Mouse (Mus musculus): ENCODE results near the gene 1500009L16Rik. TPM values are rescaled to one million over a fixed set of nuclear protein-coding genes. Genes with fewer than 3 reads are reported as not detected.

1500009L16Rik gene
- polyA plus RNA-seq, 1 experiment from 2014 or later = 92.7 TPM

DNA sequence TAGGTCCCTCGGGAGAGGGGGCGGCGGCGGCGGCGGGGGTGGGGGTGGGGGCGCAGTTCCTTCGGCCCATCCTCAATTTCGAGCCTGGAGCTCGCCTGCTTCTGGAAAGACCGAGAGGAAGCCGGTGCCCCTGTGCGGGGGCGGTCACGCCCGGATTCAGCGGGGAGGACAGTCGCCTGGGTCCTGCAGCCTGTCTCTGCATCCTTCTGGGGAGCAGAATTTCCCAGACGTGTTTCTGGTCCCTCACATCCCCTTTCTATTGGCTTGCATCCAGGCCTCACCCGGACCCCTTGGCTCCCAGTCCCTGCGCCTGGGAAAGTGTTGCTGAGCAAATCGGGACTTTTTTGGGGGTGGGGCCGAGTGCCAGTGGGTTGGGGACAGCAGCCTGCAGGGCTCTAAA is 390 bp downstream of the 1500009L16Rik start:
- peak overlapping the region; percentile 71 for H3K9ac ChIP-seq (replicated peaks; ENCODE audit: low read depth, low read length)
- 0% methylated on average over 13 of the region's 23 CpGs for WGBS
- no peaks in the 10 kb centered on the region for H3K4me1 ChIP-seq (ENCODE audit: control insufficient read depth, insufficient read depth, low read length)
- H3K27ac ChIP-seq (ENCODE audit: low read depth, low read length) = no peak overlapping the region
- H3K9me3 ChIP-seq (ENCODE audit: control insufficient read depth, low read length) = no peaks in the 10 kb centered on the region
- no peaks in the 10 kb centered on the region for H3K36me3 ChIP-seq (ENCODE audit: control insufficient read depth, insufficient read depth, low read length)
- H3K4me2 ChIP-seq (ENCODE audit: low read depth, low read length) = peak overlapping the region; percentile 75
- H3K4me3 ChIP-seq (ENCODE audit: low read depth, low read length) = peak overlapping the region; percentile 75
- H3K27me3 ChIP-seq (ENCODE audit: control insufficient read depth, insufficient read depth, low read length) = no peaks in the 10 kb centered on the region
- peak; percentile 74 for ATAC-seq (ENCODE audit: low read depth)

DNA sequence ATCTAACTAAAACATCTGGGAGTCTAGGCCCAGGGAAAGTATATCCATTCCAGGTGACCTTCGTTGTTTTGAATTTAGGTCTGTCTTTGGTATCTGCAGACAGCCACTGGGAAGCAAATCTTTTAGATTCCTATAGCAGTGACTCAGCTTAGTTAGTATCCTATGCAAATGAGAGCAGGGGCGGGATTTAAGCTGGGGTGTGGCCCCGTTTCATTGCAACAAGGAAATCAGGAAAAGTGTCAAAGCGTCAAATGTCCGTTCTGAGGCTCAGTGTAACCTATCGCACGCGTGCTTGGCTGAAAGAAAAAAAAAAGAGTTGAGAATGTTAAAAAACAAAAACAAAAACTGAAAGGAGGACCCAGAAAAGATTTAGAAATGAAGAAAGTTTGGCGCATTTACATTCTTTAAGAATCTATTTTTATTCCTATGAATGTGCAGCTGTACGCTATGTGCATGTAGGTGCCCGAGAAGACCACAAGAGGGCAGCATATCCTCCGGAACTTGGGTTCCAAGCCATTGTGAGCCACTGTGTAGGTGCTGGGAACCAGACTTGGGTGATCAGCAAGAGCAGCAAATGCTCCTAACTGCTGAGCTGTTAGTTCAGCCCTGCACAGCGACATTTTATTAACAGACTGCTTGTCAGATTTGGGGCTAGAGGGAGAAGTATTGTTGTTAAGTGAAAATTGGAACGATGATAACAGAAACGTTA is 1.8 kb downstream of the 1500009L16Rik start:
- no peaks in the 10 kb centered on the region for H3K4me1 ChIP-seq (ENCODE audit: control insufficient read depth, insufficient read depth, low read length)
- WGBS = 89% methylated on average over 15 of the region's 15 CpGs
- H3K27me3 ChIP-seq (ENCODE audit: control insufficient read depth, insufficient read depth, low read length) = no peaks in the 10 kb centered on the region
- no peak overlapping the region for H3K9ac ChIP-seq (replicated peaks; ENCODE audit: low read depth, low read length)
- no peak overlapping the region for H3K4me3 ChIP-seq (ENCODE audit: low read depth, low read length)
- H3K36me3 ChIP-seq (ENCODE audit: control insufficient read depth, insufficient read depth, low read length) = no peaks in the 10 kb centered on the region
- no peak overlapping the region for H3K27ac ChIP-seq (ENCODE audit: low read depth, low read length)
- H3K9me3 ChIP-seq (ENCODE audit: control insufficient read depth, low read length) = no peaks in the 10 kb centered on the region
- ATAC-seq (ENCODE audit: low read depth) = no peak
- H3K4me2 ChIP-seq (ENCODE audit: low read depth, low read length) = no peak overlapping the region

DNA sequence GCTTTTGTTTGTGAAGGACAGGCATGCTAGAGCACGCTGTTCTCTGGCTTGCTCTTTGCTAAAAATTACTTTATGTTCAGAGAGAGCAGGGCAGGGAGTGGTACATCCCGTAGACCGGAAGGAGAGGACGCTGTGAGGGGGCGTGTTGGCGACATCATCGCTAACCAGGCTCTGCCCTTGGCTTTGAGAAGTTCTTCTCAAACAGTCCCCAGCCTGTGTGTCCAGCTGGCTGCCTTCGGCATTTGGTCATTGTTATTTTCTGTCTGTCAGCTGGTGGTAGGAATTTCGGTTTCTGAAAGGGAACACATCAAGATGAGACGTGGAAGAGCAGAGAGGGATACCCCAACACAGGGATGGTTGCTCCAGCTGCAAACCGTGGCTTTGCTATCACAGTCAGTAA is 3.5 kb downstream of the 1500009L16Rik start:
- no peak overlapping the region for H3K4me3 ChIP-seq (ENCODE audit: low read depth, low read length)
- no peak overlapping the region for H3K9ac ChIP-seq (replicated peaks; ENCODE audit: low read depth, low read length)
- H3K27me3 ChIP-seq (ENCODE audit: control insufficient read depth, insufficient read depth, low read length) = no peaks in the 10 kb centered on the region
- no peaks in the 10 kb centered on the region for H3K9me3 ChIP-seq (ENCODE audit: control insufficient read depth, low read length)
- WGBS = 79% methylated on average over 11 of the region's 11 CpGs
- no peak overlapping the region for H3K27ac ChIP-seq (ENCODE audit: low read depth, low read length)
- H3K4me1 ChIP-seq (ENCODE audit: control insufficient read depth, insufficient read depth, low read length) = no peaks in the 10 kb centered on the region
- no peaks in the 10 kb centered on the region for H3K36me3 ChIP-seq (ENCODE audit: control insufficient read depth, insufficient read depth, low read length)
- no peak for ATAC-seq (ENCODE audit: low read depth)
- no peak overlapping the region for H3K4me2 ChIP-seq (ENCODE audit: low read depth, low read length)

DNA sequence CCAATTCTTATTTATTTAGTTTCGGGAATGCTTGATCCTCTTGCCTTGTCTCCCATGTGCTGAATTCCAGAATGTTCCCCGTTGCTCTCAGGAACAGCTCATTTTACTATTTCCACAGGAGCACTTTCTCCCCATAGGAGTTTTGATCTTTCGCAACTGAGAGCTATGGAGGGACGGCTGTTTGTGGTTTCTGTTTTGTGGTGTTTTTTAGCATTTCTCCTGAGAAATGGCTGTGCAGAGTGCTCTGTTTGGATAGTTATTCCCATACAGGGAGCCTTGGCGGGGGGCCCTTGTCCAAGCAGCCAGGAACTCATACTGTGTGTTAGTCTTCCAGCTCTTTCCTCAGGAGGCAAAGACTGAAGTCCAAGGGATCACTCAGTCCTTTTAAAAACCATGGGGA is 5.2 kb downstream of the 1500009L16Rik start:
- no peaks in the 10 kb centered on the region for H3K36me3 ChIP-seq (ENCODE audit: control insufficient read depth, insufficient read depth, low read length)
- H3K4me1 ChIP-seq (ENCODE audit: control insufficient read depth, insufficient read depth, low read length) = no peaks in the 10 kb centered on the region
- H3K27me3 ChIP-seq (ENCODE audit: control insufficient read depth, insufficient read depth, low read length) = no peaks in the 10 kb centered on the region
- no peak for ATAC-seq (ENCODE audit: low read depth)
- no peak overlapping the region for H3K4me3 ChIP-seq (ENCODE audit: low read depth, low read length)
- 89% methylated on average over 5 of the region's 5 CpGs for WGBS
- no peak overlapping the region for H3K9ac ChIP-seq (replicated peaks; ENCODE audit: low read depth, low read length)
- no peak overlapping the region for H3K4me2 ChIP-seq (ENCODE audit: low read depth, low read length)
- no peaks in the 10 kb centered on the region for H3K9me3 ChIP-seq (ENCODE audit: control insufficient read depth, low read length)
- H3K27ac ChIP-seq (ENCODE audit: low read depth, low read length) = no peak overlapping the region

DNA sequence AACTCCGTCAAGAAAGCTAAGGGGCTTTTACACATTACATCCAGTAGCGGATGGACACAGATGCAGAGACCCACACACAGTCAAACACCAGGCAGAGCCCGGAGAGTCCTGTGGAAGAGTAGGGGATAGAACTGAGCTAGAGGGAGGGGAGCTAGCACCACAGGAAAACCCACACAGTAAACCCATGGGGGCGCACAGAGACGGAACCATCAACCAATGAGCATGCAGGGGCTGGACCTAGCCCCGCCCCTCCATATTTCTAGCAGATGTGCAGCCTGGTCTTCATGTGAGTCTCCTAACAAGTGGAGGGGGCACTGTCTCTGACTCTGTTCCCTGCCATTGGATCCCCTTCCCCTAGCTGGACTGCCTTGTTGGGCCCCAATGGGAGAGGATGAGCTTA is 5.9 kb downstream of the 1500009L16Rik start:
- WGBS = 77% methylated on average over 6 of the region's 6 CpGs

DNA sequence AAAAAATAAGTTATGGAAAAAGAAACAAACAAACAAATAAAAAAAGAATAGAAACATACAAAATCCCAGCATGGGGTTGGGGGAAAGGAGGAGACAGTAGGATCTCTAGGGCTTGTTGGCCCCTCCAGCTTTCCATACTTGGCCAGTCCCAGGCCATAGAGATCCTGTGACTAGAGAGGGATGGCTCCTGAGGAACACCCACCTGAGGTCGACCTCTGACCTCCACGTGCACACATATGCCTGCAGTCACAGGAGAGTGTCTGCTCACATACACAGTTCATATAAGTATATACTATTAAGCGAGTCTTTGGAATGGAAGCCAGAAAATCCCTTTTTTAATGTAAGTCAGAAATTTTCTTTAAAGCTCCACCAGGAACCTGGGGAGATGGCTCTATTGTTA is 6.4 kb downstream of the 1500009L16Rik start:
- Histone ChIP-seq H3K4me1 (ENCODE audit: control insufficient read depth, insufficient read depth, low read length) (no peaks in the 10 kb centered on the region), H3K27me3 (ENCODE audit: control insufficient read depth, insufficient read depth, low read length) (no peaks in the 10 kb centered on the region), H3K36me3 (ENCODE audit: control insufficient read depth, insufficient read depth, low read length) (no peaks in the 10 kb centered on the region), H3K9me3 (ENCODE audit: control insufficient read depth, low read length) (no peaks in the 10 kb centered on the region), H3K27ac (ENCODE audit: low read depth, low read length) (no peak overlapping the region), H3K4me2 (ENCODE audit: low read depth, low read length) (no peak overlapping the region), H3K9ac (replicated peaks; ENCODE audit: low read depth, low read length) (no peak overlapping the region), H3K4me3 (ENCODE audit: low read depth, low read length) (no peak overlapping the region)
- 78% methylated on average over 3 of the region's 3 CpGs for WGBS
- 0 out of 2 replicates have a peak, but pooled peaks have one; percentile 49 for ATAC-seq (ENCODE audit: low read depth)

More for the DNA sequence above, 5.9 kb downstream of the 1500009L16Rik start:
- no peaks in the 10 kb centered on the region for H3K4me1 ChIP-seq (ENCODE audit: control insufficient read depth, insufficient read depth, low read length)
- H3K27ac ChIP-seq (ENCODE audit: low read depth, low read length) = no peak overlapping the region
- H3K4me3 ChIP-seq (ENCODE audit: low read depth, low read length) = no peak overlapping the region
- no peaks in the 10 kb centered on the region for H3K27me3 ChIP-seq (ENCODE audit: control insufficient read depth, insufficient read depth, low read length)
- no peaks in the 10 kb centered on the region for H3K9me3 ChIP-seq (ENCODE audit: control insufficient read depth, low read length)
- H3K4me2 ChIP-seq (ENCODE audit: low read depth, low read length) = no peak overlapping the region
- 0 out of 2 replicates have a peak, but pooled peaks have one; percentile 30 for ATAC-seq (ENCODE audit: low read depth)
- H3K9ac ChIP-seq (replicated peaks; ENCODE audit: low read depth, low read length) = no peak overlapping the region
- H3K36me3 ChIP-seq (ENCODE audit: control insufficient read depth, insufficient read depth, low read length) = no peaks in the 10 kb centered on the region

DNA sequence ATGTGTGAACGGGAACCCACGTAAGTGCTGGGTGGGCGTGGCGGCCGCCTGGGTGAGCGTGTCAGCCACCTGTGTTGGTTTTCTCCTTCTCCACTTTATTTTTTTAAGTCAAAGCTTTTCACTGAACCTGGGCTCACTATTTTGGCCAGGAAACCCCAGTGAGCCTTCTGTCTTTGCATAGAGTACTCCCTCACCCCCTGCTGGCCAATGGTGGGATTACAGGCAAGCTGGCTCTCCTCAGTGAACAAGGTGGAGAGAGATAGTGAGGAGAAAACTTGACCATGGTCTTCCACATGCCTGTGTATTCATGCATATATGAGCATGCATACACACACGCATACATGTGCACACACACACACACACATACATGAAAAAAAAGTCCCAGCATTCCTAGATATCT is 6.8 kb downstream of the 1500009L16Rik start:
- H3K36me3 ChIP-seq (ENCODE audit: control insufficient read depth, insufficient read depth, low read length) = no peaks in the 10 kb centered on the region
- WGBS = 43% methylated on average over 7 of the region's 7 CpGs

DNA sequence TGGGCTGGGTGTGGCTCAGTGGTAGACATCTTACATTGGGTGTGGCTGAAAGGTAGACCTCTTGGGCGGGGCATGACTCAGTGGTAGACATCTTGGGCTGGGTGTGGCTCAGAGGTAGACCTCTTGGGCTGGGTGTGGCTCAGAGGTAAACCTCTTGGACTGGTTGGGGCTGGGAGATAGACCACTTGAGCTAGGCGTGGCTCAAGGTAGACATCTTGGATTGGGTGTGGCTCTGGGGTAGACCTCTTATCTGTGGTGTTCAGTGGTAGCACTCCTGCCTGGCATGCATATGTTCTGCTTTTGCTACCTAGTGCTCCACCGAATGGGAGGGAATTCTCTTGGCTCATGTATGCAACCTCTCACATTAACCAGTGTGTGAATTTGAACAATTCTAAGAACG is 11.1 kb downstream of the 1500009L16Rik start:
- Histone ChIP-seq H3K27me3 (ENCODE audit: control insufficient read depth, insufficient read depth, low read length) (no peaks in the 10 kb centered on the region), H3K36me3 (ENCODE audit: control insufficient read depth, insufficient read depth, low read length) (no peaks in the 10 kb centered on the region), H3K27ac (ENCODE audit: low read depth, low read length) (no peak overlapping the region), H3K4me2 (ENCODE audit: low read depth, low read length) (no peak overlapping the region), H3K9me3 (ENCODE audit: control insufficient read depth, low read length) (no peaks in the 10 kb centered on the region), H3K4me3 (ENCODE audit: low read depth, low read length) (no peak overlapping the region), H3K4me1 (ENCODE audit: control insufficient read depth, insufficient read depth, low read length) (no peaks in the 10 kb centered on the region), H3K9ac (replicated peaks; ENCODE audit: low read depth, low read length) (no peak overlapping the region)
- ATAC-seq (ENCODE audit: low read depth) = no peak
- WGBS = 89% methylated on average over 4 of the region's 4 CpGs

More for the DNA sequence above, 6.8 kb downstream of the 1500009L16Rik start:
- Histone ChIP-seq H3K4me1 (ENCODE audit: control insufficient read depth, insufficient read depth, low read length) (no peaks in the 10 kb centered on the region), H3K27me3 (ENCODE audit: control insufficient read depth, insufficient read depth, low read length) (no peaks in the 10 kb centered on the region), H3K9ac (replicated peaks; ENCODE audit: low read depth, low read length) (no peak overlapping the region), H3K4me3 (ENCODE audit: low read depth, low read length) (no peak overlapping the region), H3K4me2 (ENCODE audit: low read depth, low read length) (no peak overlapping the region), H3K27ac (ENCODE audit: low read depth, low read length) (no peak overlapping the region), H3K9me3 (ENCODE audit: control insufficient read depth, low read length) (no peaks in the 10 kb centered on the region)
- ATAC-seq (ENCODE audit: low read depth) = peak; percentile 68; the same call in 1 of the 2 replicates

DNA sequence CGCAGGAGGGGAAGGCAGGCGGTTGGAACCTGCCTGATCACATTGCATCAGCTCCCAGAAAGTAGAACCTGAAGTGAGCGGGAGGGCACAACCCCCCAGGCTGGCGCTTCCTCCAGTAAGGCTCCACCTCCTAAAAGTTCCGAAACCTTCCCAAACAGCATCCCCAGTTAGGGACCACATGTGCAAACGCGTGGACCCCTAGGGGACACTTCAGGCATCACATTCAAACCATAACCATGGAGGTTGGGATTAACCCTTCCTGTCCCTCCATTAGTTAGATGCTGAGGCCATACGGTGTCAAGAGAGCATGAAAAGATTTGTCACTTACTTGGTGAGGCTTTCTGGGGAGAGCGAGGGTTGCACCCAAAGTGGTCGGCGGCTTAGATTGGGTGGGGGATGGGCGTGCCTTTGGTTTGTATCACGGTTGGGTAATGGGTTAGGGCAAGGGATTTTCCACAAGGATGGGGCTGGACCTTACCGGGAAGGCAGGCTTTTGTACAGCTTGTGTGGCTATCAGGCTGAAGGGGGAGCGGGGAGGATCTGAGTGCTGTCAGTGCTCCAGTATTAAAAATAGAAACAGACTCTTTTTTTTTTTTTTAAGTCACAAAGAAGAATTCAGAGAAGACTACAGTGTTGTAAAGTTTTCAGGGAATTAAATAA is 16.5 kb downstream of the 1500009L16Rik start:
- Histone ChIP-seq H3K27me3 (ENCODE audit: control insufficient read depth, insufficient read depth, low read length) (no peaks in the 10 kb centered on the region), H3K36me3 (ENCODE audit: control insufficient read depth, insufficient read depth, low read length) (no peaks in the 10 kb centered on the region), H3K4me3 (ENCODE audit: low read depth, low read length) (no peak overlapping the region), H3K4me1 (ENCODE audit: control insufficient read depth, insufficient read depth, low read length) (no peaks in the 10 kb centered on the region), H3K4me2 (ENCODE audit: low read depth, low read length) (no peak overlapping the region), H3K9ac (replicated peaks; ENCODE audit: low read depth, low read length) (no peak overlapping the region), H3K9me3 (ENCODE audit: control insufficient read depth, low read length) (no peaks in the 10 kb centered on the region), H3K27ac (ENCODE audit: low read depth, low read length) (no peak overlapping the region)
- 85% methylated on average over 15 of the region's 15 CpGs for WGBS
- ATAC-seq (ENCODE audit: low read depth) = no peak
